Mouse (Mus musculus) ovary, postnatal 14 days (tissue): ENCODE data around the gene Ank3.

Experiments used
- DNase-seq: peaks from one replicate; pipeline ENCODE4 v3.0.0; 2022; ENCODE audit warnings: low spot score

The Ank3 gene

DNA sequence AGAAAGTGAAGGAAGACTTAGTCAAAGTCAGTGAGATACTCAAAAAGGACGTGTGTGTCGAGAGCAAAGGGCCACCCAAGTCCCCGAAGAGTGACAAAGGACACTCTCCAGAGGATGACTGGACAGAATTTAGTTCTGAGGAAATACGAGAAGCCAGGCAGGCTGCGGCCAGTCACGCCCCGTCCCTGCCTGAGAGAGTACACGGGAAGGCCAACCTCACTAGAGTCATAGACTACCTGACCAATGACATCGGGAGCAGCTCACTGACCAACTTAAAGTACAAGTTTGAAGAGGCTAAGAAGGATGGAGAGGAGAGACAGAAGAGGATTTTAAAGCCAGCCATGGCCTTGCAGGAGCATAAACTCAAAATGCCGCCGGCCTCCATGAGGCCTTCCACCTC, 588.9 kb downstream of the Ank3 start:
- DNase-seq: no peak

DNA sequence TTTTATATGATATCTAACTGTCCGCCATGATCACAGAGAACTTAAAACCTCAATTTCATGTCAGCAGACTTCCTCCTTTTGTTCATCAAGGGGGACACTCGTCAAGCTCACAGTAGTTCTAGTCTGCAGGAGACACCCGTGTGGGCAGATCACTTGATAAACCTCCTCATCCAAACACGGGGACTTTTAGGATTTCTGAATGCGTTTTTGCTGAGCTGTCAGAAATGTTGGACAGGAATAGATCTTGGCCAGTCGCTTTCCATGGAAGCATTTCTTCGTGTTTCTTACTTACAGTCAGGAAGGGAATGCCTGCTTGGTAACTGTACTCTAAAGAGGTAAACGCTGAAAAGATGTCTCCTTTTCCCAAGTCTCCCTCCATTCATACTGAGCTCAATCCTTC, 598.5 kb downstream of the Ank3 start:
- no peak for DNase-seq

DNA sequence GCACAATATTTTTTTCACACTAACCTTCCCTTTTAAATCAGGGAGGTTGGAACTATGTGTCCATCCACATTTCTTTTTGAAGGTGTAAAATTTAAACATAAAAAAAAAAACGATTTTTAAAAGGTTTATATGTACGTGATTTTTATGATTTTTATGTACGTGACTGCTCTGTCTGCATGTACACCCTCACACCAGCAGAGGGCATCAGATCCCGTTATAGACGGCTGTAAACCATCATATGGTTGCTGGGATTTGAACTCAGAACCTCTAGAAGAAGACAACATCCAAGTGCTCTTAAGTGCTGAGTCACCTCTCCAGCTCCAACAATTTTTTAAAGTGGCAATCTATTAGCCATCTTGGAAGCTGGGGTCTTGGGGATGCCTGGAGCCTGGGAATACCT, 605.5 kb downstream of the Ank3 start:
- DNase-seq: no peak

DNA sequence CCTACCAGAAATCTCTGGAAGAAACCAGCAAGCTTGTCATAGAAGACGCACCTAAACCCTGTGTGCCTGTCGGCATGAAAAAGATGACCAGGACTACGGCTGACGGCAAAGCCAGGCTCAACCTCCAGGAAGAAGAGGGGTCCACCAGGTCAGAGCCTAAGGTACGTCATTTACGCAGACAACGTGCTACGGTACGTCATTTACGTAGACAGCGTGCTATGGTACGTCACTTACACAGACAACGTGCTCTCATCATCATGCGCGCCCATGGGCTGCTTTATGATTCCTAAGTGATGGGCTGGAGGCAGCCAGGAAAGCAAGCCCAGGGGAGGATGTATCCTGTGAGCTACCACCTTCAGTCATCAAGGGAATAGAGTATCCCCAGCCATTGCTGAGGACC, 606.3 kb downstream of the Ank3 start:
- DNase-seq: no peak

DNA sequence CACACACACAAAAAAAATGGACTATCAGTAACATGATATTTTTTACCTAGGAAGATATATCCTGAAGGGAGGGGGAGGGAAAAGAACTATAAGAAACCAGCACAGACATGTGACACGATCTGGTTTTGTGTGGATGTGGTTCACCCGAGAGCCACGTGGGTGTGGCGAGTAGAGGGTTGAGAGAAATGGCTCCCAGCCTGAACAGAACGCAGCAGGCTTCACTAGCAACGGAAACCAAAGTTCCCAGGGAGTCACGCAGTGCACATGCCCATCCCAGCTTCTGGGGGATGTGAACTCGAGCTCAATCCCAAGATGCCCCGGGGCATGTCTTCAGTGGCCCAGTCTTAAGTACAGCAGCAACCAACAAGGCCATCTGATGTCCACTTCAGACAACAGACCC, 607.8 kb downstream of the Ank3 start:
- DNase-seq: no peak

DNA sequence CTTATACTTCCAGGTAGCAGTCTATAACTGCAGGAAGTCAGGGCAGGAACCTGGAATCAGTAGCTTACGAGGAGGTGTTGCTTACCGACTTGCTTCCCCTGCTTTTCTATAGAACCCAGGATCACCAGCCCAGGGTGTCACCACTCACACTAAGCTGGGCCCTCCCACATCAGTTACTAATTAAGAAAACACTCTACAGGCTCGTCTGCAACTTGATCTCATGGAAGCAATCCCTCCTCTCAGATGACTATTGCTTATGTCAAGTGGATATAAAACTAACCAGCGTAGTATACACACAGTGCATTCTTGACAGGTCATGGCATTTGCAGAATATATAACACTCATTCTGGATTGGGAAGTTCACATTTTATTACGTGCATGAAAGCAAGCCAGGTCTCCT, 613.2 kb downstream of the Ank3 start:
- no peak for DNase-seq

DNA sequence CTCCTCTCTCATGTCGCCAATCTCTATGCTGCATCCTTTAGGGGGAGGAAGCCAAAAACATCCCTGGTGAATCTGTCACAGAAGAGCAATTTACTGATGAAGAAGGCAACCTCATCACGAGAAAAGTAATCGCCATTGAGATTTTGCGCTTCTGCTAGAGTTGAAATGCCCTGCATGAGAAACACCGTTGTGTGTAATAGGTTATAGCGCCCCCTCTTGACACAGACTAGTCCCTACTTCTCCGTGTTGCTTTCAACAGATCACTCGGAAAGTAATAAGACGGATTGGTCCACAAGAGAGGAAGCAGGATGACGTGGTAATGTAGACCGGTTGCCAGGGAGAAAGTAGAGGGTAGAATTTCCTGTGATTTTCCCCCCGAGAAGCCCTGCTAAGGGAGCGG, 615.4 kb downstream of the Ank3 start:
- DNase-seq: no peak

DNA sequence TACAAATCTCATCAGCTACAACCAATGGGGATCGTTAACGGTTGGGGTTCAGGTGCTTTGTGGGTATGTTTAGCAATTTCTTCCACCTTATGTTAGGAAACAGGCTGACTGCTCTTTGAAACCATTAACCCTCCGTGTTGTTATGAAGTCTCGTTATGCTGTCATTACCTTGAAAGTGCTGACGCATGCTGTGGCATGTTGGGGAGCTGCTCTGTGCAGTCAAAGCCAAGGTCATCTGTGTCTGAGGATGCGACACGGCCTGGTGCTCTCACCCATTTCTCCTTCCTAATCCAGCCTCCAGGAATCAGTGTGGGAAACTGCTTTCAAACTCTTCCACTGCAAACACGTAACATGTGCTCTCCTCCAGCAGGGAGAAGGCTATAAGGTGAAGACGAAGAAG, 616.6 kb downstream of the Ank3 start:
- DNase-seq: no peak

DNA sequence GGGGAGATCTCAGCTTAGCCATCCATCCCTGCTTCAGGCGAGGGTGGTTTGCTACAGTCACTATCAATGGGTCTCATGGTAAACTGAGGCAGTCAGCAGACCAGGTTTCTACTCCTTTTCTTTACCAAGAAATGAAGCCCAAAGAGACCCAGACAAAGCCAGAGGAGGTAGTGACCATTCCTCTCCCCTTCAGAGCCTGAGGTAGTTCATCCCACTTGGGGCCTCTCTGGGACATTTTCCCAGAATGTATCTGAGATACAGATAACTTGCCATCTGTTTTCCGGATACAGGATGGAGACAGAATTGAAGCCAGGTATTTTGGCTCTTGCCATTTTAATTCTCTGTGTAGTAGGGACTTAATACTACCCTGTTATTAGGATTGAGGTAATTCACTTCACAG, 620.1 kb downstream of the Ank3 start:
- no peak for DNase-seq

DNA sequence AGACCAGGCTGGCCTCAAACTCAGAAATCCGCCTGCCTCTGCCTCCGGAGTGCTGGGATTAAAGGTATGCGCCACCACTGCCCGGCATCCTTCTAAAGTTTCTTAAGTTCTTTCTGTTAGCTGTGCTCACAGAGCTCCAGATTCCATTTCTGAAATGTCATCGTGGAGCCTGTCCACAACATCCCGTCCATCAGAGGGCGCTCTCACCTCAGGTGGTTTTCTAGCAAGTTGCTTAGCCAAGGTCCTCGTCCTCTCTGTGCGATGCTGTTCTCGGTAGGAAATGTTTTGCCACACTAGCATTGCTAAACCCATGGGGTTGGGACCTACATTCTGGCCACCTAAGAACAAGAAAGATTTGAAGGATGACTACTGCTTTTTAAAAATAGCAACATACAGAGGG, 623.1 kb downstream of the Ank3 start:
- peak; percentile 44 for DNase-seq

DNA sequence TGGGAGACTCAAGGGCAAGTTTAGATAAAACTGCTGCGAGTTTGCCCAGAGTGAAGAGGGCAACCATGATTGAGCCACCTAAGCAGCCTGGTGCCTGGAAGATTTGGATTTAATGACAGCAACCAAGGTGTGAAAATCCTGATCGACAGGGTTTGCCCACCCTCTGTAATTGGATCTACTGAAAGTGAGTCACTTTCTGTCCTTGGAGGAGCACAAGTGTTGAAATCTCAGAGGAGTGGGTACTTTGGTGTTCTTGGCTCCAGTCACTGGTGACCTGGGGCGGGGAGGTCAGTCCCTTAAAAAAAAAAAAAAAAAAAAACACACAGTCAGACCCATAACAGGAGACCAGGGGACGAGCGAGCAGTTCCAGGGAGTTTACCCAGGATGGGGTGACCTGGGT, 624.0 kb downstream of the Ank3 start:
- no peak for DNase-seq

DNA sequence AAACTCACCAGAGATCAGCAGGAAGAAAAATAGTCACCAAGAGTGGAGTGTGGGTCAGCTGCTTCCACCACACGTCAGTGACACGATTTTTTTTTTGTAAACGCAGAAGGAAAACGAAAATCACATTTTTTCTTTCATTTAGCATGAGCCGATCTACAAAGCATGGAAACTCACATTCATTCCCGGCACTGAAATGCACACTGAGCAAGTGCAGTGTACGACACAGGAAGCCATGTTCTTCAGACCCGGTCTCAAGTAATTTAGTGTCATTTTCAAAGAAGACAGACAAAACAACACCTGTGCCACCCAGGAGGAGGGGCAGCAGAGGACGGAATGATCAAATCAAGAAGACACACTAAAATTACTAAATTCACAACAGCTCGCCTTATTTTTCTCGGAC, 625.3 kb downstream of the Ank3 start:
- DNase-seq: no peak

DNA sequence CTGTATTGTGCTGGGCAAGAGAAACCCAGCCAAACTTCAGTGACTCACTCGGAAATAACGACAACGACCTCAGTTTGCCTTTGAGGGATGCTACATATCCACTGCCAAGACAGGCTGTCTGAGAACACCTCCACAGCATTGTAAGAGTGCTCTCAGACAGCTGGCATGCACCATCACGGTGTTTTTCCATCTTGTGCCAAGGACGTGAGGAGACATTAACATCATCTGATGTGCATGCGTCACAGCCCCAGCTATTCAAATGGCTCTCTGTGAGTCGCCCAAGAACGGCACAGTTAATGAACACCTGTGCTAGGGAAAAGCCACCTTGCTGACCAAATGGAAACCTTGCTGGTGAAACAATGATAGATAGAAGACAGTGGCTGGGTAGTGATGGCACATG, 633.4 kb downstream of the Ank3 start:
- no peak for DNase-seq

DNA sequence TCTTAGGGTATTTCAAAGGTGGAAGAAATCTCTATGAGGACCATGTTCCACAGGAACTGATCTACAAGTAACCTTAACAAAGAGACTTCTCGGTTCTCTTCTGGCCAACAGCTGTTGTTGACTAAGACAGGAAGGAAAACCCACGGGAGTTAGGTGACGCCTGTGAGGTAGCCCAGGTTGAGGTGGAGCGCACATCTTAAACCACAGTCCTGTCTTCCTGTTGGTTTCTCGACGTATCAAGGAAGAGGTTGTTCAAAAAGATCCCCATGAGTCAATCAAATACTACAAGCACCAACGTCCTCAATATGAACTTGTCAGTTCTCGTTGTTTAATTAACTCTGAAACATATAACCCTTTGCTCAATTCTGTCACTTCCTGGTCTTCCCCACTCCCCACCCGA, 634.4 kb downstream of the Ank3 start:
- DNase-seq: no peak

DNA sequence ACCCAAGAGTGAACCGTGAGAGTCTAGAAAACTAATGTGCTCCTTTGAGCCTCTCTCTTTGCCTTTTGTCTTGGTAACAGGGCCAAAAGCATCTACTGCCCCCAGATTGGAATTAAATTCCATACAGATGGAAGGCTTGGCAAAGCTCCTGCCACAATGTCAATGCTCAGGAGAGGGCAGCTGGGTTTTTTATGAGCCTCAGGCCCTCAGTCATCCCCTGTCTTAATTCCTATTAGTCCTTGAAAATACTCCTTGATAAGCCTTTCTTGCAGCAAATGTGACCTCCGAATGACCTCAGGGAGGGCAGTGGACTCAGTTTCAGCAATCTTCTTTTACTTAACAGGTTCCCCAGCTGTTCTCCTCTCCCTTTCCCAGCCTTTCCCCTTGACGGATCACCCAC, 635.3 kb downstream of the Ank3 start:
- DNase-seq: no peak

DNA sequence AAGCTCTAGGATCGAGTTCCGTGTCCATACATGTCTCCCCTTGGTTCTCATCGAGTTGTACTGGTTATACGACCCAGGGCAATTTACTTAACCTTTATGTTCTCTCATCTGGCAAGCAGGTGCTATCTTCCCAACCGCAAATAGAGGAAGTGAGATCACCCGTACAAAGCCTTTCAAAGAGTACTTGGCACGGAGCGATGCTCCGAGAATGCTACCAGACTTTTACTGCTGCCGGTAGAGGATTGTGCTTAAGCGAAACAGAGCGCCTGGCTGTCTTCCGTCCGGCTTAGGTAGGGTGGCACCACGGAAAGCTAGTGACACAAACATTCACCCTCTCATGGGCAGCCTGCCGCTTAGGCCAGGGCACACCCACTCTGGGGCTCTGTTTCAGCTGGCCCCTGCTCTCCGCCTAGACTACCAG, 641.3 kb downstream of the Ank3 start:
- no peak for DNase-seq

DNA sequence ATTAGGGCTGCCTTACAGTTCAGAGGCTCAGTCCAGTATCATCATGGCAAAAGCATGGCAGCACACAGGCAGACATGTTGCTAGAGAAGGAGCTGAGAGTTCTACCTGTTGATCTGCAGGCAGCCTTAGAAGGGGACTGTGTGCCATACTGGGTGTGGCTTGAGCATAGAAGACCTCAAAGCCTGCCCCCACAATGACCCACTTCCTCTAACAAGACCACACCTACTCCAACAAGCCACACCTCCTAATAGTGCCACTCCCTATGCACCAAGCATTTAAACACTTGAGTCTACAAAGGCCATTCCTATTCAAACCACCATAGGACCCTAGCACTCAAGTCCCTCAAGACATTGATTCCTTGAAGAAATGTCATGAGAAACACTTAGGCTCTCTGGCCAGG, 643.0 kb downstream of the Ank3 start:
- DNase-seq: no peak

DNA sequence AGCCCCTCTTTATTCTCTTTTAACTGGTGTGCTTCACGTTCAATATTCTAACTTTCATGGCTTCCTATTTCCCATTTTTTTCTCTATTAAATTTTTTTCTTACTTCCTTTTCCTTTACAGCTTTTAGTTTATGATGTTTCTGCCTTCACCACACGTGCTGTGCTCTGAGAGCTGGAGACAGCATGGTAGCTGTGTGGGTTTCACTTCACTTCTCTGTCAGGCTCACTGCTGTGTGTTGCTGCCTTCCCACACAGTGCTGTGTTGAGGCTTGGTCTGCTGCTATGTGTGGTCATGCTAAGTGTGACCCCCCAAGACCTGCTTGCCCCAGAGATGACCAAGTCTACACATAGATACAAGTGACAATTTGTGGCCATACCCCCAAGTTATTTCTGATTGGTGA, 647.1 kb downstream of the Ank3 start:
- DNase-seq: no peak

DNA sequence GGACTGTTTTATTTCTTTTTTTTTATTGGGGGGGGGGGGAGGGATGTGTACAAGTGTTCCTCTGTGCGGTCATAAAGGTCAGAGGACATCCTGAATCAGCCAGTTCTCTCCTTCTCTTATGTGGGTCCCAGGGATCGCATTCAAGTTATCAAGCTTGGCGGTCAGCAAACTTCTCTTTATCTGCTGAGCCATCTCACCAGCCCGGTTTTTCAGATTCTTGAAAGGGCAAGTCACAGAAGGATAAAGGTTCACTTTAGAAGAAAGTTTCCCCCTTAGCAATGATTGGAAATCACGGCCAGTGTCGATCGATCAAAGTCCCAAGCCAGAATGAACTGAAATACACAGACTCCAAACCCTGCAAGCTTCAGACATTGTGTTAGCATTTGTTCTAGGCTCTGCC, 651.2 kb downstream of the Ank3 start:
- no peak for DNase-seq

DNA sequence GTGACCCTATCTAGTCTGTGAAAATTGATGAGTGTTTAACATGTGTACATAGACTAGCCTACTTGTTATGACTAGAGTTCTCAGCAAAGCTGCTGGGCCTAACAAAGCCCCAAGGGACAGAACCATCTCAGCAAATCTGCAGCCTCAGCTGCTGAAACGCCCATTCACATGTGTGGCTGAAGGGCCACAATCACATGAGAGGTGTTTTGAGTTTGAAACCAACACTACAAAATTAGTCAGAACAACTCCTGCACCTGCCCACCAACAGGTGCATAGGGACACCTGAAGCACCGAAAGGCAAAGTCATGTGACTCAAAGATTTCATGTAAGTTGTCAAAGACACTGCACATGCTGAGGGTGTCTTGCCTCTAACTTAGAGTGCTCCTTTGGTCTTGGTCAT, 656.7 kb downstream of the Ank3 start:
- no peak for DNase-seq

DNA sequence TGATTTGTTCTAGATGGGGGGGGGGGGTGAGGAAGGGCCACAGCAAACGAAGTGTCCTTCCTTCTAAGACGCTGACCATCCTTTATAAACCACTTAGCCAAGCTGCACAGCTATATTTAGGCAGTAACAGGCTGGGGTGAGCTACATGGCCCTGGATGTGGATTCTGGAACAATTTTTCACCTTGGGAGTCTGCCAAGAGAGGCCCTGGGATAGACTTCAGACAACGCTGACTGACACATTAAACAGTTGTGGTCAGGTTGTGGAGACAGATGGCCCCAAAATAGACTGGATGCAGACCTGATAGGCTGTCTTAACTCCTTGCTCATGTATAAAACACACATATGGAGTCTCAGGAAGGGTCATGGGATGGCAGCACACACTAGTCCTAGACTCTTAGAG, 658.5 kb downstream of the Ank3 start:
- no peak for DNase-seq

DNA sequence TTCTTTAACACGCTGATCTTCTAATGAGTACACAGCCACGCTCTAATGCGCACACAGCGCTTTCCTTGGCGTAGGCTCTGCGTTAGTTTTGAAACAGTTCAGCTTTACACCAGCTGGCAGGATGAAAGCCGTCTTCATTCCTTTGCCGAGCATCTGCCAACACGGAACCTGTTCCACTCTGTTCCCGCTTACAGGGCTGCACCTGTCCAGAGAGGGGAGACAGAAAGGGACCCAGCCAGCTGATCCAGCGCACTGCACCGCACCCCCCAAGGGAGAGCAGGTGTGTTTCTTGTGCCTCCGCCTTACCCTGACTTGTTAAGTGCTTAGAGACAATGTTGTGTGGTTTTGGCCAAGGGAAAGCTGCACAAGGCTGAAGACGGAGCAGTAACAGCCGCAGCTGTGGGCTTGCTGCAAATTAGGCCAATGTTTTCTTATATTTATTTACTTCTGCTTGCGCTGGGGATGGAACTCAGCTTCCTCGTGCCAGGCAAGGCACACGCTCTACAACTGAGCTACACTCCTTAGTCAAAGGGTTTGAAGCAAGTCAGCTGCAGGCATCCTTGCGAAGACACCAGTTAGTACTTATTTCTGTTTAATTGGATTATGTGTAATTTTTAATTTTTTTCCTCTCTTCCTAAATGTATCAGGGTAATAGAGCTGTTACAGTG, 661.6 kb downstream of the Ank3 start:
- DNase-seq: no peak

DNA sequence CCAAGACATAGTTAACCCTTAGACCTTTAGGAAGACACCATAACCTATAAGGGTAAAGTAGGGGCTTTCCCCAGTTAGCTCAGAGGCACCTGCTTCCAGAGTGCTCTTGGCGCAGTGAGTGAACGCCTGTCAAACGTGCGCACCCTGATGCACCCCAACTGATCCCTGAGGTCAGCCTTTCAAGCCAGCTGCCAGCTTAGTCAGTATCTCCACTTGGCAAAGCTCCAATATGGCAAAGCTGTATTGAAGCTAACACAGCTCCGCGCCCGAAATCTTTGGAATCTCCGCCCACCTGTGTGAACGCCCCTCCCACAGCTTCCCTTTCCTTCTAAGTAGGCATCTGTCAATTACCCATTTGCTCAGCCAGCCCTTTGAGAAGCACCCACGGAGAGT, 662.1 kb downstream of the Ank3 start:
- no peak for DNase-seq

DNA sequence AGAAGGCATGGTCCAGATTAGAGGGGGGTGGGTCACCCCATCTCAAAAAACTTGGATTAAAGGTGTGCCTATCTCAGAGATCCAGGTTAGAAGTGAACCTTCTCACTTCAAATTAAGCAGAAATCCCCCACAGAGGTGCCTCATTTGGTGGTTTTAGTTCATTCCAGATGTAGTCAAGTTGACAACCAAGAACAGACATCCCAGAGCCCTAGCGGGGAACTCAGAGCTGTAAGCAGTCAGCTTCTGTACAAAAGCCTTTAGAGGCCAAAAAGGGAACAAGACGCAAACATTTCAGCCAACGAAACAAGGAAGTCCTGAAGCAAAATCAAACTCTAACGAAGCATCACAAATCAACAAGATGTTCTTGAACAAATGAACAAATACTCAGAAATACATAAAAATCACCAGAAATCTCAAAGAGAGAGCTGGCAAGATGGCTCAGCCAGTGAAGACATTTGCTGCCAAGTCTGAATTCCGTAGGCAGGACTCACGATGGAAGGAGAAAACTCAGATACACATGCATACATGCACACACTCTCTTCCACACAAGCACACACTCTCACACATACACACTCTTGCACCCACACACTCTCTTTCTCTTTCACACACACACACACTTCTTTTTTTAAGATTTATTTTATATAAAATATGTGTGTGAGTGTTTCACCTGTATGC, 665.4 kb downstream of the Ank3 start:
- DNase-seq: no peak
